10 mouse cellular contexts compared by ENCODE assay signal in the genomic region with DNA sequence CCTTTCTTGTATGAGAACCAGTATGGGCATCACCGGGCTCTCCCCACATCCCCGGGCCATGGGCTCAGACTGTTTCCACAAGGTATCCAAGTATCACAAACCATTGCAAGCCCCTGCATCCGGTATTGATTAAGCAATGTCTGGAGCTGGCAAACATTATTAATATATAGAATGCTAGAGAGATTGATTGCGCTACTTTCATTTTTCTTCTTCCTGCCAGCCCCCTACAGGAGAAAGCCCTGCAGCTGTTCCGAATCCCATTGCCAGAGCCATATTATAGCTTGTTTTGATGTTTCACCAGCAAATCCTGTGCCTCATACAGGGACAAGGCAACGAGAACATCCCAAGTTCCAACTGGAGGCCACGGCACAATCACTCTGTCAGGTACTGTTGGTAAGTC.
"Had no signal": no experiment of that assay in that cellular context is flagged by ENCODE, and none has a peak within 500 bp of the region (broad histone marks: within the 10 kb centered on the region; RNA-seq: fewer than 3 reads in every experiment).

No protein-coding gene starts in this region.

- H3K27me3 ChIP-seq: liver, embryonic 13.5 days; lung, embryonic 15.5 days; megakaryocyte, embryonic 14.5 days; midbrain, embryonic 15.5 days had no signal

- H3K4me2 ChIP-seq: liver, embryonic 13.5 days; lung, embryonic 15.5 days; midbrain, embryonic 11.5 days; midbrain, embryonic 15.5 days had no signal

- H3K9me3 ChIP-seq: liver, embryonic 13.5 days; lung, embryonic 15.5 days; midbrain, embryonic 15.5 days had no signal

- H3K36me3 ChIP-seq: liver, embryonic 13.5 days; lung, embryonic 15.5 days; midbrain, embryonic 15.5 days had no signal

- H3K27ac ChIP-seq: left cerebral cortex, adult 2 months; liver, embryonic 13.5 days; lung, embryonic 15.5 days; macrophage; midbrain, embryonic 15.5 days had no signal

- DNase-seq: kidney, adult 11 months; liver, embryonic 13.5 days; liver, postnatal 0 days; thymus, adult 18-20 months had no signal

- H3K4me3 ChIP-seq: left cerebral cortex, adult 2 months; liver, embryonic 13.5 days; lung, embryonic 15.5 days; megakaryocyte, embryonic 14.5 days; midbrain, embryonic 15.5 days had no signal

- H3K9ac ChIP-seq: liver, embryonic 13.5 days; liver, postnatal 0 days; lung, embryonic 15.5 days; midbrain, embryonic 15.5 days had no signal

- ATAC-seq: liver, postnatal 0 days; midbrain, embryonic 15.5 days had no signal

- H3K4me1 ChIP-seq: liver, embryonic 13.5 days; megakaryocyte, embryonic 14.5 days; midbrain, embryonic 15.5 days had no signal
